19 mouse cellular contexts compared by ENCODE assay signal in genomic region chr11:117017462-117017861, GRCm38 (mm10).
DNase-seq lines count a peak whose midpoint lies in the region.
"Had no signal": no experiment of that assay in that cellular context is flagged by ENCODE, and none has a peak within 500 bp of the region (broad histone marks: within the 10 kb centered on the region; RNA-seq: fewer than 3 reads in every experiment).

No protein-coding gene starts in this region.

- H3K36me3 ChIP-seq in heart, embryonic 10.5 days, result no peaks in the 10 kb centered on the region
- H3K36me3 ChIP-seq: embryonic facial prominence, embryonic 12.5 days; heart, embryonic 13.5 days had no signal

- WGBS in heart, embryonic 10.5 days, result 58% methylated on average over 4 of the region's 4 CpGs

- DNase-seq in heart, embryonic 10.5 days (ENCODE audit: low spot score), result no peak
- no peak for DNase-seq in heart, adult 8-10 months (ENCODE audit: low spot score)
- DNase-seq in layer of hippocampus, adult 9-11 months, result peak; percentile 43
- DNase-seq in layer of hippocampus, adult 9-10 months (ENCODE audit: low spot score), result no peak
- DNase-seq in right cerebral cortex, postnatal 10 days (ENCODE audit: low spot score in 2 of 2), result peak; percentile 67 to 74
- no peak for DNase-seq in right cerebral cortex, postnatal 14 days
- DNase-seq in cerebellum, adult 11-12 months, result no peak
- DNase-seq: adrenal gland, postnatal 14 days; B cell, adult 2 months; cerebellum, adult 2 months; heart, postnatal 36 days; liver; liver, postnatal 0 days; lung, postnatal 36 days; spleen, adult 18-20 months; thymus, adult 2 months had no signal

- H3K27me3 ChIP-seq in heart, embryonic 10.5 days (ENCODE audit: insufficient read depth, poor library complexity, severe bottlenecking), result peaks cover 17% of the 10 kb centered on the region
- H3K27me3 ChIP-seq: embryonic facial prominence, embryonic 12.5 days had no signal

- no peaks in the 10 kb centered on the region for H3K9me3 ChIP-seq in heart, embryonic 10.5 days
- H3K9me3 ChIP-seq: embryonic facial prominence, embryonic 12.5 days had no signal

- 0 out of 2 replicates have a peak overlapping the region, but pooled peaks have one; percentile 47 for H3K27ac ChIP-seq in heart, embryonic 10.5 days
- H3K27ac ChIP-seq: embryonic facial prominence, embryonic 12.5 days; heart, embryonic 13.5 days; kidney, postnatal 0 days had no signal

- peaks cover 11% of the 10 kb centered on the region for H3K4me1 ChIP-seq in heart, embryonic 10.5 days

- H3K4me3 ChIP-seq in heart, embryonic 10.5 days, result no peak overlapping the region
- H3K4me3 ChIP-seq: heart, embryonic 13.5 days had no signal

Comparison
In these comparisons a context has a peak if more than half of its experiments do, and no peak if none do; other contexts are left out.
1. DNase-seq: peak in layer of hippocampus, adult 9-11 months (single experiment) and right cerebral cortex, postnatal 10 days (2 of 2); none in heart, embryonic 10.5 days (single experiment), heart, adult 8-10 months (single experiment), layer of hippocampus, adult 9-10 months (single experiment), right cerebral cortex, postnatal 14 days (single experiment) and cerebellum, adult 11-12 months (single experiment).